Mouse (Mus musculus) frontal cortex, postnatal 10 days (tissue): ENCODE measurements around the gene Msantd2.

ENCODE experiments used
- DNase-seq, 2 experiments: peaks; one replicate each; pipeline ENCODE4 v3.0.0; 2022; ENCODE audit warnings: low spot score in 2 of 2, mixed read lengths in 1 of 2

Gene Msantd2

DNA sequence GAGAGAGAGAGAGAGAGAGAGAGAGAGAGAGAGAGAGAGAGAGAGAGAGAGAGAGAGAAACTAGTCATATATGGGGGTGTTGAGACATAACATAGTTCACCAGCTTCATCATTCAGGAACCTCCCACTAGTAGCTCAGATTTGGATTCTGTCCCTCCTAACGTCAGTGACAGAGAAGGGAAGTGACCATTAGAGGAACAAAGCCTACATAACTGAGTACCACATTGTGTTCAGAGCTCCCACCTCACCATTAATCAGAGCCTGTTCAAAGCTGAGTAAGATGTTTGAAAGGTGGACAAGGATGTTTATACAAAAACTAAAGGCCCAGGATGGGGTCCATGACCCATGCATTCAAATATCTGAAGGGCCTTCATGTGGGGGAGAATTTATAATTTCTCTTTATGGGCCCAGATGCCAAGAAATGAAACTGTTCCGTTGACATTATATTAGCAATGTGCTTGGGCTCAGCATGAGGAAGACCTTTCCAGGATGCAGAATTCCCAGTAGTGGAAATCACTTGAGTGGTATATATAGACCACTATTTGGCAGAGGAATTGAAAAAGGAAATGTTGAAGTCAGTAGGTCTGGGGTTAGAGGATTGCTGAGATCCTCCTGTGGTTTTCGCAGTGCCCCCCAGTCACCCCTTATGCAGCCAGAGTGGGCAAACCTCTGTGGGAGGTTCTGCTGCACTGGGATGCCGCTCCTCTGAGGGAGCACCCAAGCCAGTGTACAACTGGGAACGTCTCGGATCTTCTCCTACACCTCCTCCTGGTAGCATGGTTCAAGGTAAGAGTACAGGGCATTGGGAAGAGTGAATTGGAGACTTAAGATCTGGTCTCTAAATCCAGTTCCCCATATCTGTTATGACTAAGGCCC is 51.8 kb downstream of the Msantd2 start:
- no peak for DNase-seq

DNA sequence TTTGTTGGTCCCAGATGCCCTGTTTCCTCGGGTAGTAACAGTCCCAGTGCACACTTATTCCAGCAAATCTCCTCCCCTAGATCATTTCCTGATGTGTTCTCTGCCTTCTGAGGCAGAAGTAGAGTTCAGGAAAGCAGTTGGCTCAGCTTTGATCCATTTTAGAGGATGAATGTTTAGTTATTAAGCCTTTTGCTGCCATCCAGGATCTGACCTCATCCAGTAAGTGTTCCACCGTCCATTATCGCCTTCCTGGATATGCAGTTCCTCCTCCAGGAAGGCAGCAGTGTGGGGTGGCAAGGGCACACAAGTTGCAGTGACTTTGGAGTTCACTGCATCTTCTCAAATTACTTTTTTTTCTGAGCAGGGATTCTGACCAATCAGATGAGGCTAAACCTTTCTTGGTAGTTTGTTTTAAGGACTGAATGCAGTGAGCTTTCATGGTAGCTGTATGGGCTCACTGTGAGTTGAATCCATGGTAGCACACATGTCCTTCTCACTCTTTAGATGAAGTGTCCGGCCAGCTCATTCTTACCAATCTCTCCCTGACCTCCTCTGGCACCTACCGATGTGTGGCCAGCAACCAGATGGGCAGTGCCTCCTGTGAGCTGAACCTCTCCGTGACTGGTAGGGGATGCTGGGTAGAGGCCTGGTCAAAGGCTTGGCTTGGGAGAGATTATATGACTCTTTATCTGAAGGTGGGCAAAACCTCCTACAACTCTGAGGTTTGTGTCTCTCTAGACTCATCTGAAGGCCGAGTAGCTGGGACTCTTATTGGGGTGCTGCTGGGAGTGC is 52.9 kb downstream of the Msantd2 start:
- no peak for DNase-seq

DNA sequence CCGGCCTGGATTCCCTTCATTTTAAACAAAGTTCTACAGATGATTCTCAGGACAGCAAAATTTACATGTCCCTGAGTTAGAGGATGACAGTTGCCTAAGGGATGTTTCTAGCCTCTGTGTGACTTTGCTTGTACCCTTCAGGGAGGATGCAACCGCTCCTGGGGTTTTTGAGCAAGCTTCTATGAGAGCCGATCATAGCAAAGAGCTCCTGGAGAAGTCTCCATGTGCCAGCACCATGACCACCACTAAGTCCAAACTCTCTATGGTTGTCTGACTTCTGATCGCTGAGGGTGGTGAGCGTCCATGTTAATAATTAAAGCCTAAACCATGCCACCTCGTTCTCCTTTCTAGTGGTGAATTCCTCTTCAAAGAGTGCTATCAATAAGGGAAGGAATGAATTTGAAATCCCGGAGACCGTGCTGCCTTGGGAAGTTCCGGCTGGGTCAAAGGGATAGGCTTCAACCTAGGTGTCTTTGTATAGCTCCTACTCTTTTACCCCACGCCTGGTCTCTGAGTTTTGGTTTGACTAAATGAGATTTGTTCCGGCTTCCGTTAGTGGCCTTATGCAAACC is 54.8 kb downstream of the Msantd2 start:
- no peak for DNase-seq

- peak in 1 of 2 experiments; percentile 66 for DNase-seq
Observed at GRCm38 (mm10) chr9:37544447-37545165, 55.5 kb downstream of the Msantd2 start.

- DNase-seq: no peak
Observed at GRCm38 (mm10) chr9:37545166-37545610, 56.1 kb downstream of the Msantd2 start.

DNA sequence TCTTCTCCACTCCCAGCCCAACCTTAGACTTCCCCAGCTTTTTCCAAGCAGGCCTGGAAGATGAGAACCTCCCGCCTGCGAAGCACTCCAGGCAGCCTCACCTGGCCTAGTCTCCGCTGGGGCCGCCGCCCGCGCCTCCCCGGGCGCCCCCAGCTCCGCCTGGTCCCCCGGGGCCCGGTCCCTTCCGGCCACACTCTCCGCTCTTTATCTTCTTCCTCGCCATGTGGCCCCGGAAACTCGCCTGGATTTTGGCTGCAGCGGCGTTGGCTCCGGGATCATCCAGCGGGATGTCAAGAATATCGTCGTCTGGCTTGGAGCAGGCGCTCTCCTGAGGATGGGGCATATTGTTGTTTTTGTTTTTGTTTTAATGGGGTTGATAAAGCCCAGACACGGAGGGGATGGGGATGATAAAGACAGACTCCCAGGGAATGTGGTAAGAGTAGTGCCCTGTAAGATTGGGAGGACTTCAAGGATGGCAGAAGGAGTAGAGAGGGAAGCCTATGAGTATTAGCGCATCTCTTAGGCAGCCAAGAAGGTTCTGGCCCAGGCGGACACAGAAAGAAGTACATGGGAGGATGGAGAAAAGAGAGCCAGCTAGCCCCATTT is 56.8 kb downstream of the Msantd2 start:
- DNase-seq: no peak

DNA sequence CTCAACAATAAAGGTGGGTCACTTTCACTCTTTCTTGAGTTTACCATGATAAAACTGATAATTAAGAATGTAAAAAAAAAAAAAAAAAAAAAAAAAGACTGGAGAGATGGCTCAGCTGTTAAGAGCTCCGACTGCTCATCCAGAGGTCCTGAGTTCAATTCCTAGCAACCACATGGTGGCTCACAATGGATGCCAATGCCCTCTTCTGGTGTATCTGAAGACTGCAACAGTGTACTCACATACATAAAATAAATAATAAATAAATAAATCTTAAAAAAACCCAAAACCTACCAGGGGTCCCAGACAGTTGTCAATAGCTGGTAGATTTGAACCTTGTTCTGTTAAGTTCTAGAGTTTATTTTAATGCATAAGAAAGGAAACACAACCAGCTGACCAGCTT is 57.8 kb downstream of the Msantd2 start:
- DNase-seq: no peak

DNA sequence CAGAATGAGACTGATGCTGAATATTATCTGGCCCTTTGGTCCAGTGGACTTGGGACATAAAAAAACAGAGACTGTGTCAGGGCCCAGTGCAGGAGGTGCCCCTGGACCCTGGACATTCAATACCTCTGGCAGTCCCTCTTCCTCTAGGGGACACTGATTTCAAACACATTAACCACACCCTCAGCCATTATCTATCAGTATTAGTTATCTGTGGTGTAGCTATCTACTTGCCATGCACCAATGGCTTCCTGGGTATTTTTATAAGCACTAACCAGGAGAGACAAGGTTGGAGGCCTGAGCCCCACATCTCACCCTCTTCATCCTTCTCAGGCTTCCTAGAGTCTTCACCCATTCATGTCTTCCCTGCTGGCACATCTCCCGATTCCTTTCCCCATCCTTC is 61.3 kb downstream of the Msantd2 start:
- no peak for DNase-seq

DNA sequence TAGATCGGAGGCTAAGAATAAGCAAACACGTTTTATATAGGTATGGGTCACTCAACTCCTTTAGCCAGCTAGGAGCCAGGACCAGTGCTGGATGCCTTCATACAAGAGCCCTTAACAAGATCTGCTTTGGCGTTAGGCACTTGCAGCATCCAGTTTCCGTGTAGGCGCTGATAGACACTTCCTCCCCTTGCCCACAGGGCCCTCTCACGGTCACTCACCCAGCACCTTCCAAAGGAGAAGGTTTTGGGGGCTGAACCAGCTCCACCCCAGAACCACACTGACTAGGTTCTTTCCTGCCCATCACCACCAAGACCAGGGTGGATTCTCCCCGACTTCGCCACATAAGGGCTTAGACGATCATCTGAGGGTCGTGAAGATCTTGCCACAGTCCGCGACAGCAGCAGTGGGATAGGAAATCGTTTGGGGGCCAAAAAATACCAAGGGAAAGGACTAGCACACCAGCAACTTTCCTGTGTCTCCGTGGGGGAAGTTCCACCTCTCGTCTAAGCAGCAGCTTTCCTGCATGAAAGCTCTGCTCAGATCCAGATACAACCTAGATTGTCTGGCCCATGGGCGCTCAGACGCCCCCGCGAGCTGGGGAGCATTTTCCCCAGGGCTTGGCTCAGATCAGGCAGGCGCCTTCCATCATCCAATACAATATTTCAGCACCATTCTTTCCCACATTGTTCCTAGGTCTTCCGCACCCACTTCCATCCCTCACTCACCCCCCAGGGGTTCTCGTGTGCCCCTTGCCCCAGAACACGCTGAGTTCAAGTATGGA is 62.8 kb downstream of the Msantd2 start:
- DNase-seq: no peak

DNA sequence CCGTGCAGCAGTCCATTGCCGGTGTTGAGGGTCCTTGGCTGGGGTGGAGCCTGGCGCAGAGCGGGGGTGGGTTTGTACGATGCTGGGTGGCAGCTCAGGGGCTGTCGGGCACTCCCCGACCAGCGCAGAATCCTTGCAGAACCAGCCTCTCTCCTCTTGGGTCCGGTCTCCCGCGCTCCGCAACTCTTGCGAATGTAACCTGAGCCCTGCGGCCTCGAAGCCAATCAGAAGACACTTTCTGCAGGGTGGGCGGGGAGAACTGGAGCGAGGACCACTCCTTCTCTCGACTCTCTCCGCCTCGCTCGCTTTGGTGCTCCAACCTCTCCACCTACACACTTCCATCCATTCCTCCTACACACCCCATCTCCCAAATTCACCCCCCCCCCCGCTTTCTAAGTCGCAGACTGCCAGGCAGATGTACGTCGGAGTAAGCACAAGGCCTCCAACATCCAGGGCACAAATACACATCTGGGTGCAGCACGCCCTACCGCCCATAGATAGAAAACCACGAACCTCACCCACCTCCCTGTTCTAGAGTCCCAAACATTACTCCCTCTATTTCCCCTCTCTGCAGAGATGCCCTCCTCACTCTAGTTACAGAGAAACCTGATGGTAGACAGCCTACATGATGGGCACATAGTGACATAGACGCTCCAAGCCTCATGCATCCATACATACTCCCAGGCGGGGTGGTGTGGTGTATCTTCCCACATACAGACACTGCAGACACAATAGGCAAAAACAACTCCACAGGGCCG is 63.6 kb downstream of the Msantd2 start, which contains the start of gene Nrgn:
Gene Nrgn, minus strand, starts transcription at position 369 of the 758 bp plus-strand sequence.
- peak; percentile 81 to 82 for DNase-seq

GRCm38 (mm10) chr9:37554279-37554678 is 65.2 kb downstream of the Msantd2 start:
- no peak for DNase-seq

- no peak for DNase-seq
Observed at GRCm38 (mm10) chr9:37554838-37555748, 66.0 kb downstream of the Msantd2 start, which contains the start of gene Siae. Gene Siae (plus strand): TSS chr9:37555698.

- no peak for DNase-seq
Observed at GRCm38 (mm10) chr9:37556366-37556765, 67.2 kb downstream of the Msantd2 start.

DNA sequence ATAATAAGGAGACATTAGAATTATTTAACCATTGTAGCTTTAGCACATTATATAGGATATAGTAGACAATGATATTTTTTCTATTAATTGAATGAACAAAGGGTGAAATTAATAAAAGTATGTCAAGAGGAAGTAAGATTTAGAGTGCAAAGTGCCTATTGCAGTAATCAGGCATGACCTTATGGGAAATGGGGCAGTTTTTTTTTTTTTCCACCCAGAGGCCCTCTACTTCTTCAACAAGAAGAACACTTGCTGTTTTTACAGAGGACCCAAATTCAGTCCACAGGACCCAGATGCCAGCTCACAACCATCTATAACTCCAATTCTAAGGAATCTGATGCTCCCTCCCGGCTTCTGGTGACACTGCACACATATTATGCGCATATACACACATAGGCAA is 71.5 kb downstream of the Msantd2 start:
- DNase-seq: no peak

DNA sequence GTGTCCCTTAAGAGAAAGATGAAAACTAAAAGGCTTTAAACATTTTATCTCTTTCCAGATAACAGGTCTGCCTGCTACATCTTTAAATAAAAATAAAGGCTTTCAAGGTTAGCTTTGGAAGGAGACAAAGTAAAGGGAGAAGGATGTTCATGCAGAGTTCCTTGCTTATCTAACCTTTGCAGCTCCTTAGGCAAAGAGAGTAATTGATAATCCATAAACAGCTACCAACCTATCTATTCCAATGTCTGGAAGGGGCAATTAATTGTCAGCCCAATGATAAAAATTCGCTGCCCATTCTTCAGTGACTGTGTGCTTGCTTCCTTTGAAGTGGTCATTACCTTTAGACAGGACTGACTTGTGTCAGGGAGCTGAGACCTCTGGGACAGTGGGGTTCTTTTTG is 74.7 kb downstream of the Msantd2 start:
- DNase-seq: no peak

GRCm38 (mm10) chr9:37567019-37567418 is 77.9 kb downstream of the Msantd2 start:
- no peak for DNase-seq

DNA sequence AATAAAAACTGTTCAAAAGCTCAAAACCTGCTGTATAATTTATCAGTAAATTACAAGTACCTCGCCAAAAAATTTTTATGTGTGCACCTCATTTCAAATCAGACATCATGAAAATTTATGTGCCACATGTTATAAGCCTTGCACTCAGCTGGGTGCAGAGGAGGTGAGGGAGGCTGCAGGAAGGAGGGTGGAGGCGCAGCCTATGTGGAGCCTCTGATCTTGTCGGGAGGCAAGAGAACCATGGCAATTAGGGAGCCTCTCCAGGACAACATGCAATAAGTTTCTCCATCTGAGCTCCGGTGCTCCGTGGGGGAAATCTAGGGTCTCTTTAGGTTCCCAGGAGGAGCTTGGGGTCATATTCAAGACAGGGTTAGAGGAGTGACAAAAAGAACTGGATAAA is 78.3 kb downstream of the Msantd2 start:
- no peak for DNase-seq

- peak; percentile 39 to 61 for DNase-seq
Observed at GRCm38 (mm10) chr9:37567892-37568604, 78.9 kb downstream of the Msantd2 start.
